Mouse (Mus musculus): Measurements from ENCODE around the gene Pacrg. TPM values are rescaled to one million over a fixed set of nuclear protein-coding genes. Genes with fewer than 3 reads are reported as not detected.

Gene Pacrg
- polyA plus RNA-seq, 1 experiment, result 264 TPM

GRCm38 (mm10) chr17:10639816-10640215, 200.3 kb downstream of the Pacrg start:
- H3K4me1 ChIP-seq (ENCODE audit: control insufficient read depth, insufficient read depth, low read length), result no peaks in the 10 kb centered on the region
- no peak overlapping the region for H3K27ac ChIP-seq (ENCODE audit: control insufficient read depth, insufficient read depth, low read depth, low read length)
- no peak overlapping the region for H3K4me3 ChIP-seq (ENCODE audit: control insufficient read depth, low read depth, low read length)
- H3K27me3 ChIP-seq (ENCODE audit: control insufficient read depth, insufficient read depth, low read length), result no peaks in the 10 kb centered on the region
- H3K36me3 ChIP-seq (ENCODE audit: control insufficient read depth, insufficient read depth, low read length), result no peaks in the 10 kb centered on the region
- TF ChIP-seq POLR2A (IDR thresholded peaks at IDR 0.05; ENCODE audit: control insufficient read depth, low read depth, low read length), result no peak
- TF ChIP-seq CTCF (IDR thresholded peaks at IDR 0.05; ENCODE audit: control insufficient read depth, insufficient read depth, insufficient replicate concordance, low read depth, low read length), result no peak

- Histone ChIP-seq H3K4me1 (ENCODE audit: control insufficient read depth, insufficient read depth, low read length) (no peaks in the 10 kb centered on the region), H3K27me3 (ENCODE audit: control insufficient read depth, insufficient read depth, low read length) (no peaks in the 10 kb centered on the region), H3K27ac (ENCODE audit: control insufficient read depth, insufficient read depth, low read depth, low read length) (no peak overlapping the region), H3K4me3 (ENCODE audit: control insufficient read depth, low read depth, low read length) (no peak overlapping the region), H3K36me3 (ENCODE audit: control insufficient read depth, insufficient read depth, low read length) (no peaks in the 10 kb centered on the region)
- TF ChIP-seq CTCF (IDR thresholded peaks at IDR 0.05; ENCODE audit: control insufficient read depth, insufficient read depth, insufficient replicate concordance, low read depth, low read length) (no peak), POLR2A (IDR thresholded peaks at IDR 0.05; ENCODE audit: control insufficient read depth, low read depth, low read length) (no peak)
Measured at GRCm38 (mm10) chr17:10635955-10636470, 204.1 kb downstream of the Pacrg start.

- Histone ChIP-seq H3K27me3 (ENCODE audit: control insufficient read depth, insufficient read depth, low read length) (no peaks in the 10 kb centered on the region), H3K36me3 (ENCODE audit: control insufficient read depth, insufficient read depth, low read length) (no peaks in the 10 kb centered on the region), H3K4me3 (ENCODE audit: control insufficient read depth, low read depth, low read length) (no peak overlapping the region), H3K27ac (ENCODE audit: control insufficient read depth, insufficient read depth, low read depth, low read length) (no peak overlapping the region), H3K4me1 (ENCODE audit: control insufficient read depth, insufficient read depth, low read length) (no peaks in the 10 kb centered on the region)
- no peak for TF ChIP-seq POLR2A (IDR thresholded peaks at IDR 0.05; ENCODE audit: control insufficient read depth, low read depth, low read length)
- no peak for TF ChIP-seq CTCF (IDR thresholded peaks at IDR 0.05; ENCODE audit: control insufficient read depth, insufficient read depth, insufficient replicate concordance, low read depth, low read length)
Measured at GRCm38 (mm10) chr17:10635470-10635869, 204.6 kb downstream of the Pacrg start.

- no peak overlapping the region for H3K4me3 ChIP-seq (ENCODE audit: control insufficient read depth, low read depth, low read length)
- H3K27ac ChIP-seq (ENCODE audit: control insufficient read depth, insufficient read depth, low read depth, low read length), result no peak overlapping the region
- H3K27me3 ChIP-seq (ENCODE audit: control insufficient read depth, insufficient read depth, low read length), result no peaks in the 10 kb centered on the region
- TF ChIP-seq CTCF (IDR thresholded peaks at IDR 0.05; ENCODE audit: control insufficient read depth, insufficient read depth, insufficient replicate concordance, low read depth, low read length) (no peak), POLR2A (IDR thresholded peaks at IDR 0.05; ENCODE audit: control insufficient read depth, low read depth, low read length) (no peak)
- H3K36me3 ChIP-seq (ENCODE audit: control insufficient read depth, insufficient read depth, low read length), result no peaks in the 10 kb centered on the region
- H3K4me1 ChIP-seq (ENCODE audit: control insufficient read depth, insufficient read depth, low read length), result no peaks in the 10 kb centered on the region
Measured at GRCm38 (mm10) chr17:10635046-10635445, 205.1 kb downstream of the Pacrg start.

GRCm38 (mm10) chr17:10633769-10634168, 206.3 kb downstream of the Pacrg start:
- Histone ChIP-seq H3K4me1 (ENCODE audit: control insufficient read depth, insufficient read depth, low read length) (no peaks in the 10 kb centered on the region), H3K36me3 (ENCODE audit: control insufficient read depth, insufficient read depth, low read length) (no peaks in the 10 kb centered on the region), H3K27me3 (ENCODE audit: control insufficient read depth, insufficient read depth, low read length) (no peaks in the 10 kb centered on the region)

GRCm38 (mm10) chr17:10628240-10628639, 211.9 kb downstream of the Pacrg start:
- H3K4me1 ChIP-seq (ENCODE audit: control insufficient read depth, insufficient read depth, low read length), result no peaks in the 10 kb centered on the region
- TF ChIP-seq POLR2A (IDR thresholded peaks at IDR 0.05; ENCODE audit: control insufficient read depth, low read depth, low read length), result no peak
- no peak for TF ChIP-seq CTCF (IDR thresholded peaks at IDR 0.05; ENCODE audit: control insufficient read depth, insufficient read depth, insufficient replicate concordance, low read depth, low read length)
- H3K4me3 ChIP-seq (ENCODE audit: control insufficient read depth, low read depth, low read length), result no peak overlapping the region
- no peaks in the 10 kb centered on the region for H3K36me3 ChIP-seq (ENCODE audit: control insufficient read depth, insufficient read depth, low read length)
- H3K27me3 ChIP-seq (ENCODE audit: control insufficient read depth, insufficient read depth, low read length), result no peaks in the 10 kb centered on the region
- H3K27ac ChIP-seq (ENCODE audit: control insufficient read depth, insufficient read depth, low read depth, low read length), result no peak overlapping the region

More at GRCm38 (mm10) chr17:10633769-10634168, 206.3 kb downstream of the Pacrg start:
- Histone ChIP-seq H3K4me3 (ENCODE audit: control insufficient read depth, low read depth, low read length) (no peak overlapping the region), H3K27ac (ENCODE audit: control insufficient read depth, insufficient read depth, low read depth, low read length) (no peak overlapping the region)
- no peak for TF ChIP-seq POLR2A (IDR thresholded peaks at IDR 0.05; ENCODE audit: control insufficient read depth, low read depth, low read length)
- no peak for TF ChIP-seq CTCF (IDR thresholded peaks at IDR 0.05; ENCODE audit: control insufficient read depth, insufficient read depth, insufficient replicate concordance, low read depth, low read length)

GRCm38 (mm10) chr17:10627476-10627875, 212.6 kb downstream of the Pacrg start:
- no peaks in the 10 kb centered on the region for H3K4me1 ChIP-seq (ENCODE audit: control insufficient read depth, insufficient read depth, low read length)
- H3K27me3 ChIP-seq (ENCODE audit: control insufficient read depth, insufficient read depth, low read length), result no peaks in the 10 kb centered on the region
- no peak overlapping the region for H3K4me3 ChIP-seq (ENCODE audit: control insufficient read depth, low read depth, low read length)
- no peak for TF ChIP-seq CTCF (IDR thresholded peaks at IDR 0.05; ENCODE audit: control insufficient read depth, insufficient read depth, insufficient replicate concordance, low read depth, low read length)
- no peaks in the 10 kb centered on the region for H3K36me3 ChIP-seq (ENCODE audit: control insufficient read depth, insufficient read depth, low read length)
- no peak overlapping the region for H3K27ac ChIP-seq (ENCODE audit: control insufficient read depth, insufficient read depth, low read depth, low read length)
